8 mouse cellular contexts compared by ENCODE assay signal in the genomic region with DNA sequence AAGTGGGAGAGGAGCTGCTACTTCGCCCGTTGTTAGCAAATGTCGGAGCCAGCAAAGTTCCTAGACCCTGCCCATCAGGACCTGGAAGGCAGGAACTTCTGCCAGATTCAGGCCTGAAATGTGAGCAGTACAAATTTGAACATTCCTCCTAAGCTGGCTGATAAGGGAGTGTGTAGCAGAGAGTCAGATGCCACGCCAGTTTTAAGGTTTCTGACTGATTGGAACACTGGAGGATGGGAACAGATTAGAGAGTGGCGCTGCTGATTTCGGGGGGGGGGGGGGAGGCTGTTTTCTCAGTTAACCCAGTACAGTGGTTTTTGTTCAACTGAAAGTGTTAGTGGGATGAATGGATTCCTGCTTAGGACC. TPM values are rescaled to one million over a fixed set of nuclear protein-coding genes. Genes with fewer than 3 reads are reported as not detected.
DNase-seq lines count a peak whose midpoint lies in the region; ATAC-seq and TF ChIP-seq lines count a peak whose summit lies in the region.

No protein-coding gene starts in this region.

- H3K27me3 ChIP-seq in heart, postnatal 0 days (ENCODE audit: control insufficient read depth, insufficient read depth, low read length) = no peaks in the 10 kb centered on the region
- H3K27me3 ChIP-seq in hindbrain, embryonic 12.5 days = no peaks in the 10 kb centered on the region
- no peaks in the 10 kb centered on the region for H3K27me3 ChIP-seq in midbrain, embryonic 13.5 days

- TF ChIP-seq POLR2A in bone marrow macrophage, adult 2 months (IDR thresholded peaks at IDR 0.05; ENCODE audit: borderline replicate concordance, low read depth, low read length) = 0 out of 2 replicates have a peak, but pooled peaks have one; percentile 28

- peak overlapping the region; percentile 95 for H3K27ac ChIP-seq in heart, postnatal 0 days (ENCODE audit: low read depth)
- H3K27ac ChIP-seq in bone marrow macrophage, adult 2 months (ENCODE audit: insufficient read depth, low read depth, low read length) = peak overlapping the region; percentile 98
- peak overlapping the region; percentile 95 for H3K27ac ChIP-seq in hindbrain, embryonic 12.5 days
- H3K27ac ChIP-seq in midbrain, embryonic 13.5 days = peak overlapping the region; percentile 94

- H3K9me3 ChIP-seq in heart, postnatal 0 days (replicated peaks; ENCODE audit: control insufficient read depth, low read length) = no peaks in the 10 kb centered on the region
- no peaks in the 10 kb centered on the region for H3K9me3 ChIP-seq in hindbrain, embryonic 12.5 days (replicated peaks)
- H3K9me3 ChIP-seq in midbrain, embryonic 13.5 days = no peaks in the 10 kb centered on the region

- H3K4me2 ChIP-seq in heart, postnatal 0 days (ENCODE audit: low read depth, low read length) = peak overlapping the region; percentile 73
- H3K4me2 ChIP-seq in hindbrain, embryonic 12.5 days (replicated peaks) = peak overlapping the region; percentile 89
- H3K4me2 ChIP-seq in midbrain, embryonic 13.5 days (replicated peaks) = peak overlapping the region; percentile 87

- H3K4me1 ChIP-seq in heart, postnatal 0 days (ENCODE audit: control insufficient read depth, insufficient read depth) = peaks cover 44% of the 10 kb centered on the region
- peaks cover 31% of the 10 kb centered on the region for H3K4me1 ChIP-seq in bone marrow macrophage, adult 2 months (ENCODE audit: control insufficient read depth, insufficient read depth, low read length)
- peaks cover 57% of the 10 kb centered on the region for H3K4me1 ChIP-seq in hindbrain, embryonic 12.5 days
- peaks cover 57% of the 10 kb centered on the region for H3K4me1 ChIP-seq in midbrain, embryonic 13.5 days (replicated peaks)

- peak overlapping the region; percentile 86 for H3K4me3 ChIP-seq in heart, postnatal 0 days (ENCODE audit: low read depth, low read length)
- H3K4me3 ChIP-seq in bone marrow macrophage, adult 2 months (ENCODE audit: insufficient read depth, low read length) = peak overlapping the region; percentile 90
- peak overlapping the region; percentile 88 for H3K4me3 ChIP-seq in hindbrain, embryonic 12.5 days
- H3K4me3 ChIP-seq in midbrain, embryonic 13.5 days (replicated peaks) = peak overlapping the region; percentile 97

- H3K36me3 ChIP-seq in heart, postnatal 0 days (replicated peaks; ENCODE audit: control insufficient read depth, insufficient read depth, low read length) = no peaks in the 10 kb centered on the region
- no peaks in the 10 kb centered on the region for H3K36me3 ChIP-seq in hindbrain, embryonic 12.5 days
- H3K36me3 ChIP-seq in midbrain, embryonic 13.5 days = no peaks in the 10 kb centered on the region

- no peak for DNase-seq in heart, postnatal 0 days (ENCODE audit: low spot score)
- DNase-seq in heart, adult 9 months (ENCODE audit: low spot score in 2 of 2) = no peak
- no peak for DNase-seq in urinary bladder, postnatal 4 days (ENCODE audit: low spot score in 2 of 2)
- no peak for DNase-seq in gastrocnemius, postnatal 4 days (ENCODE audit: low spot score in 2 of 2)
- no peak for DNase-seq in cerebellum, adult 8-10 months

- TF ChIP-seq CTCF in heart, postnatal 0 days (IDR thresholded peaks at IDR 0.05; ENCODE audit: low read depth) = no peak
- no peak for TF ChIP-seq CTCF in bone marrow macrophage, adult 2 months (IDR thresholded peaks at IDR 0.05; ENCODE audit: low read depth, low read length)

- ATAC-seq in heart, postnatal 0 days (ENCODE audit: insufficient read depth, low read depth) = no peak
- ATAC-seq in hindbrain, embryonic 12.5 days (ENCODE audit: low FRiP score) = no peak
- ATAC-seq in midbrain, embryonic 13.5 days = no peak

- TF ChIP-seq EP300 in heart, postnatal 0 days (IDR thresholded peaks at IDR 0.05; ENCODE audit: low read depth) = no peak

- 0% methylated on average over 6 of the region's 6 CpGs for WGBS in heart, postnatal 0 days
- WGBS in hindbrain, embryonic 12.5 days = 2% methylated on average over 6 of the region's 6 CpGs
- 0% methylated on average over 6 of the region's 6 CpGs for WGBS in midbrain, embryonic 13.5 days

- H3K9ac ChIP-seq in heart, postnatal 0 days (replicated peaks; ENCODE audit: low read depth, low read length) = peak overlapping the region; percentile 82
- H3K9ac ChIP-seq in hindbrain, embryonic 12.5 days = peak overlapping the region; percentile 91
- H3K9ac ChIP-seq in midbrain, embryonic 13.5 days (replicated peaks) = peak overlapping the region; percentile 96

RNA-seq across cellular contexts. Expression of a gene that starts 8.0 kb away (rescaled TPM):
- total RNA-seq in heart, postnatal 0 days (2014; rRNA removed; ENCODE audit: low replicate concordance) = 88.0 and 99.5 TPM in 2 replicates
- 139 and 145 TPM in 2 replicates for polyA plus RNA-seq in heart, postnatal 0 days (2015; fragmentation: Nextera tagmentation; extraction: Ambion mirVana)
- polyA plus RNA-seq in bone marrow macrophage, adult 2 months (2012; ENCODE audit: insufficient read depth, insufficient read length, missing spikeins) = 739 and 786 TPM in 2 replicates
- polyA plus RNA-seq in hindbrain, embryonic 12.5 days (2016; fragmentation: Nextera tagmentation; extraction: Ambion mirVana) = 510 and 525 TPM in 2 replicates
- 396 and 421 TPM in 2 replicates for polyA plus RNA-seq in midbrain, embryonic 13.5 days (2015; fragmentation: Nextera tagmentation; extraction: Ambion mirVana)
- total RNA-seq in gastrocnemius, postnatal 4 days (2021) = 100 to 1,000 TPM; 420 to 508 TPM

RNA-seq across cellular contexts. Expression of a gene that starts 23.5 kb away (rescaled TPM):
- 0.04 and 0.27 TPM in 2 replicates for total RNA-seq in heart, postnatal 0 days (2014; rRNA removed; ENCODE audit: low replicate concordance)
- polyA plus RNA-seq in heart, postnatal 0 days (2015; fragmentation: Nextera tagmentation; extraction: Ambion mirVana) = 0.04 TPM in 1 of 2 replicates, not detected in the other
- 0.28 and 0.69 TPM in 2 replicates for polyA plus RNA-seq in bone marrow macrophage, adult 2 months (2012; ENCODE audit: insufficient read depth, insufficient read length, missing spikeins)
- polyA plus RNA-seq in hindbrain, embryonic 12.5 days (2016; fragmentation: Nextera tagmentation; extraction: Ambion mirVana) = 0.51 and 0.75 TPM in 2 replicates
- 0.34 and 0.45 TPM in 2 replicates for polyA plus RNA-seq in midbrain, embryonic 13.5 days (2015; fragmentation: Nextera tagmentation; extraction: Ambion mirVana)
- total RNA-seq in gastrocnemius, postnatal 4 days (2021) = under 1 TPM; 0.13 to 0.17 TPM

RNA-seq across cellular contexts. Expression of a gene that starts 28.1 kb away (rescaled TPM):
- 64.2 and 69.7 TPM in 2 replicates for total RNA-seq in heart, postnatal 0 days (2014; rRNA removed; ENCODE audit: low replicate concordance)
- polyA plus RNA-seq in heart, postnatal 0 days (2015; fragmentation: Nextera tagmentation; extraction: Ambion mirVana) = 88.9 and 92.0 TPM in 2 replicates
- 200 and 228 TPM in 2 replicates for polyA plus RNA-seq in bone marrow macrophage, adult 2 months (2012; ENCODE audit: insufficient read depth, insufficient read length, missing spikeins)
- polyA plus RNA-seq in hindbrain, embryonic 12.5 days (2016; fragmentation: Nextera tagmentation; extraction: Ambion mirVana) = 201 and 227 TPM in 2 replicates
- 169 and 170 TPM in 2 replicates for polyA plus RNA-seq in midbrain, embryonic 13.5 days (2015; fragmentation: Nextera tagmentation; extraction: Ambion mirVana)
- total RNA-seq in gastrocnemius, postnatal 4 days (2021) = 100 to 1,000 TPM; 170 to 182 TPM

RNA-seq across cellular contexts. Expression of a gene that starts 29.0 kb away (rescaled TPM):
- 111 and 183 TPM in 2 replicates for total RNA-seq in heart, postnatal 0 days (2014; rRNA removed; ENCODE audit: low replicate concordance)
- 151 and 165 TPM in 2 replicates for polyA plus RNA-seq in heart, postnatal 0 days (2015; fragmentation: Nextera tagmentation; extraction: Ambion mirVana)
- 84.4 and 85.5 TPM in 2 replicates for polyA plus RNA-seq in bone marrow macrophage, adult 2 months (2012; ENCODE audit: insufficient read depth, insufficient read length, missing spikeins)
- polyA plus RNA-seq in hindbrain, embryonic 12.5 days (2016; fragmentation: Nextera tagmentation; extraction: Ambion mirVana) = 187 and 198 TPM in 2 replicates
- 241 and 251 TPM in 2 replicates for polyA plus RNA-seq in midbrain, embryonic 13.5 days (2015; fragmentation: Nextera tagmentation; extraction: Ambion mirVana)
- total RNA-seq in gastrocnemius, postnatal 4 days (2021) = 10 to 100 TPM; 53.4 to 54.4 TPM
